Mouse (Mus musculus) brain, embryonic 14.5 days (tissue): ENCODE data around the gene Slc22a23.

Experiments
- CTCF ChIP-seq: fragments of 200-500 bp; IDR thresholded peaks from 2 replicates; pipeline ENCODE4 v1.5.1; 2012; ENCODE audit warnings: inconsistent platforms, mild to moderate bottlenecking, moderate library complexity, borderline replicate concordance; ENCODE audit not compliant: insufficient read depth, insufficient read length; ENCODE audit errors: extremely low read depth
- POLR2A ChIP-seq: fragments of 200-500 bp; IDR thresholded peaks from 2 replicates; pipeline ENCODE4 v1.6.1; 2012; ENCODE audit warnings: mild to moderate bottlenecking, inconsistent platforms, borderline replicate concordance; ENCODE audit not compliant: poor library complexity, insufficient read depth, insufficient read length, severe bottlenecking; ENCODE audit errors: extremely low read depth

DNA sequence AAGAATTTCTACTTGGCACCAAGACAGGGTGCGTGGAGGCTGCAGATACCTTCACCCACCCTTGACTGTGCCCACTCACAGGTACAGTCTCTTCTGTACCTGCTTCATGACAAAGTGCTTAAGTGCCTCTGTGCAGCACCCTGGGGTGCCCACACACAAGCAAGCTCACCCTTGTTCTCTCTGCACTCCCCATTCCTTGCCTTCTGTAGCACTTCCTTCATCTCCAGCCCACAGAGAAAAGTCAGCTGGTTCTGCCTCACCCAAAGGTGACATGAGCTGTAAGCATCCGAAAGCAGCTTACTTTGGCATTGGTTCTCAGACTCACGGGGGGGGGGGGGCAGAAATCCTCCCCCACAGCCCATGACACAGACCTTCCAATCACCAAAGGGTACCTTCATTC, 130.1 kb downstream of the Slc22a23 start:
- TF ChIP-seq CTCF (no peak), POLR2A (no peak)
